Mouse (Mus musculus): ENCODE measurements at regions not wholly inside any gene's neighbourhood (a gene's known extent, or its start where the extent isn't known, plus 50 kb on each side); places are given as distances from the start of the nearest gene placed in this dataset.

- no peak for TF ChIP-seq GATA4 (IDR thresholded peaks at IDR 0.05; ENCODE audit: insufficient replicate concordance, low read length)
These were observed 91.1 kb downstream of the Gm10260 start for GRCm38 (mm10) chr13:97669366-97669765.

- no peak for TF ChIP-seq GATA4 (IDR thresholded peaks at IDR 0.05; ENCODE audit: insufficient replicate concordance, low read length)
These were observed 91.5 kb downstream of the Gm10260 start for GRCm38 (mm10) chr13:97668910-97669309.

- TF ChIP-seq GATA4 (IDR thresholded peaks at IDR 0.05; ENCODE audit: insufficient replicate concordance, low read length) = no peak
These were observed 93.1 kb downstream of the Gm10260 start for GRCm38 (mm10) chr13:97667313-97667712.

GRCm38 (mm10) chr13:97666761-97667160 is 93.7 kb downstream of the Gm10260 start:
- TF ChIP-seq GATA4 (IDR thresholded peaks at IDR 0.05; ENCODE audit: insufficient replicate concordance, low read length) = no peak

- TF ChIP-seq GATA4 (IDR thresholded peaks at IDR 0.05; ENCODE audit: insufficient replicate concordance, low read length) = no peak
These were observed 95.2 kb downstream of the Gm10260 start for GRCm38 (mm10) chr13:97665226-97665625.

GRCm38 (mm10) chr13:97662741-97663140 is 97.7 kb downstream of the Gm10260 start:
- TF ChIP-seq GATA4 (IDR thresholded peaks at IDR 0.05; ENCODE audit: insufficient replicate concordance, low read length) = no peak

- TF ChIP-seq GATA4 (IDR thresholded peaks at IDR 0.05; ENCODE audit: insufficient replicate concordance, low read length) = no peak
These were observed 103.8 kb downstream of the Gm10260 start for GRCm38 (mm10) chr13:97656618-97657017.

GRCm38 (mm10) chr13:97652279-97652678 is 108.2 kb downstream of the Gm10260 start:
- no peak for TF ChIP-seq GATA4 (IDR thresholded peaks at IDR 0.05; ENCODE audit: insufficient replicate concordance, low read length)

- no peak for TF ChIP-seq GATA4 (IDR thresholded peaks at IDR 0.05; ENCODE audit: insufficient replicate concordance, low read length)
These were observed 108.7 kb downstream of the Gm10260 start for GRCm38 (mm10) chr13:97651761-97652160.

- no peak for TF ChIP-seq GATA4 (IDR thresholded peaks at IDR 0.05; ENCODE audit: insufficient replicate concordance, low read length)
These were observed 109.3 kb downstream of the Gm10260 start for GRCm38 (mm10) chr13:97651176-97651575.

GRCm38 (mm10) chr13:97650191-97650590 is 110.2 kb downstream of the Gm10260 start:
- no peak for TF ChIP-seq GATA4 (IDR thresholded peaks at IDR 0.05; ENCODE audit: insufficient replicate concordance, low read length)

GRCm38 (mm10) chr13:97647486-97647885 is 112.9 kb downstream of the Gm10260 start:
- no peak for TF ChIP-seq GATA4 (IDR thresholded peaks at IDR 0.05; ENCODE audit: insufficient replicate concordance, low read length)

GRCm38 (mm10) chr13:97646021-97646385 is 114.4 kb downstream of the Gm10260 start:
- TF ChIP-seq GATA4 (IDR thresholded peaks at IDR 0.05; ENCODE audit: insufficient replicate concordance, low read length) = no peak

GRCm38 (mm10) chr13:97645107-97646020 is 115.1 kb downstream of the Gm10260 start:
- no peak for TF ChIP-seq GATA4 (IDR thresholded peaks at IDR 0.05; ENCODE audit: insufficient replicate concordance, low read length)

- no peak for TF ChIP-seq GATA4 (IDR thresholded peaks at IDR 0.05; ENCODE audit: insufficient replicate concordance, low read length)
These were observed 120.2 kb downstream of the Gm10260 start for GRCm38 (mm10) chr13:97640236-97640635.

GRCm38 (mm10) chr13:97639656-97640055 is 120.8 kb downstream of the Gm10260 start:
- no peak for TF ChIP-seq GATA4 (IDR thresholded peaks at IDR 0.05; ENCODE audit: insufficient replicate concordance, low read length)

Measured in liver, adult (tissue).